Mouse (Mus musculus) midbrain, embryonic 12.5 days (tissue): ENCODE measurements around the gene Mtnr1a. TPM values are rescaled to one million over a fixed set of nuclear protein-coding genes. Genes with fewer than 3 reads are reported as not detected.

ENCODE experiments used
- ATAC-seq: fragments of 200-750 bp; cut with Nextera tagmentation; 2 replicates; pipeline ENCODE4 v1.8.0; 2017; ENCODE audit warnings: low read depth, moderate TSS enrichment, moderate library complexity; ENCODE audit not compliant: low FRiP score
- H3K27ac ChIP-seq: fragments of 300-500 bp; sonication (generic); replicated peaks from 2 replicates; pipeline ENCODE4 v1.5.1; 2016; ENCODE audit warnings: mild to moderate bottlenecking
- H3K27me3 ChIP-seq: fragments of 300-500 bp; sonication (generic); 2 replicates; pipeline ENCODE4 v1.6.1; 2016; ENCODE audit warnings: mild to moderate bottlenecking
- H3K36me3 ChIP-seq: fragments of 300-500 bp; sonication (generic); 2 replicates; pipeline ENCODE4 v1.6.1; 2016
- H3K4me1 ChIP-seq: fragments of 300-500 bp; sonication (generic); 2 replicates; pipeline ENCODE4 v1.6.1; 2016
- H3K4me2 ChIP-seq: fragments of 300-500 bp; sonication (generic); replicated peaks from 2 replicates; pipeline ENCODE4 v1.6.1; 2016; ENCODE audit warnings: mild to moderate bottlenecking, moderate library complexity
- H3K4me3 ChIP-seq: fragments of 300-500 bp; sonication (generic); 2 replicates; pipeline ENCODE4 v1.5.1; 2016; ENCODE audit warnings: mild to moderate bottlenecking
- H3K9ac ChIP-seq: fragments of 300-500 bp; sonication (generic); replicated peaks from 2 replicates; pipeline ENCODE4 v1.6.1; 2016; ENCODE audit warnings: mild to moderate bottlenecking, moderate library complexity
- H3K9me3 ChIP-seq: fragments of 300-500 bp; sonication (generic); 2 replicates; pipeline ENCODE4 v1.6.1; 2016; ENCODE audit warnings: mild to moderate bottlenecking
- WGBS: fragments of 180-500 bp; shearing (Covaris S2); methylation state at CpG from one replicate; pipeline ENCODE4 v1.1.7; 2016; 5-methylcytosine and 5-hydroxymethylcytosine counted together
- polyA plus RNA-seq: library from polyadenylated mRNA; unstranded; fragments of >200 nt; fragmentation: Nextera tagmentation; extraction: Ambion mirVana; gene quantifications from 2 replicates; pipeline ENCODE4 v1.2.1, GENCODE M21; 2016

The Mtnr1a gene
- polyA plus RNA-seq, 1 experiment from 2014 or later: 0.11 TPM

DNA sequence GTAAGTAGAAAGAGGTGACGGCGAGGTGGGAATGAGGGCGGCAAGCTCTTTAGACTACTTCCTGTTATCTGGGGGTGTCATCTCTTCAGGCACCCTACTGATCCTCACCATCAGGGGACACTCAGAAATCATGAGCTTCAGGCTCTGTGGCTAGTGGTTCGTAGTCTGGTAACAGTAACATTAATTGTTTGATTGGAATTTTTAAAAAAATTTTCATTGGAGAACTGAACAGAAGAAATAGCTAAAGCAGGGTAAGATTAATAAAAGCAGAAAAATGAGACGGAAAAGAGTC lies 41.8 kb downstream of the Mtnr1a start:
- 45% methylated on average over 5 of the region's 5 CpGs for WGBS
- Histone ChIP-seq H3K36me3 (no peaks in the 10 kb centered on the region), H3K27ac (no peak overlapping the region), H3K4me3 (peak overlapping the region; percentile 30; the same call in 1 of the 2 replicates), H3K9me3 (no peaks in the 10 kb centered on the region), H3K4me2 (peak overlapping the region; percentile 48; the same call in 1 of the 2 replicates), H3K27me3 (peaks cover 11% of the 10 kb centered on the region), H3K9ac (no peak overlapping the region), H3K4me1 (peaks cover 18% of the 10 kb centered on the region)
- ATAC-seq: no peak

GRCm38 (mm10) chr8:45111820-45112219 lies 42.9 kb downstream of the Mtnr1a start:
- Histone ChIP-seq H3K9me3 (no peaks in the 10 kb centered on the region), H3K4me1 (peaks cover 18% of the 10 kb centered on the region), H3K4me3 (no peak overlapping the region), H3K9ac (no peak overlapping the region), H3K27me3 (peaks cover 11% of the 10 kb centered on the region), H3K36me3 (no peaks in the 10 kb centered on the region), H3K27ac (no peak overlapping the region), H3K4me2 (no peak overlapping the region)
- ATAC-seq: no peak
- WGBS: 82% methylated on average over 5 of the region's 5 CpGs

GRCm38 (mm10) chr8:45117588-45117987 lies 48.7 kb downstream of the Mtnr1a start:
- H3K27me3 ChIP-seq: no peaks in the 10 kb centered on the region
- no peak overlapping the region for H3K4me2 ChIP-seq
- WGBS: 83% methylated on average over 3 of the region's 3 CpGs

GRCm38 (mm10) chr8:45125680-45126079 lies 56.7 kb downstream of the Mtnr1a start:
- Histone ChIP-seq H3K4me1 (no peaks in the 10 kb centered on the region), H3K27ac (no peak overlapping the region), H3K4me2 (no peak overlapping the region), H3K9me3 (no peaks in the 10 kb centered on the region), H3K27me3 (no peaks in the 10 kb centered on the region), H3K36me3 (no peaks in the 10 kb centered on the region), H3K9ac (no peak overlapping the region), H3K4me3 (no peak overlapping the region)
- 78% methylated on average over 5 of the region's 5 CpGs for WGBS
- ATAC-seq: no peak

More at GRCm38 (mm10) chr8:45117588-45117987, 48.7 kb downstream of the Mtnr1a start:
- Histone ChIP-seq H3K4me3 (no peak overlapping the region), H3K9me3 (no peaks in the 10 kb centered on the region), H3K27ac (no peak overlapping the region), H3K4me1 (no peaks in the 10 kb centered on the region), H3K36me3 (no peaks in the 10 kb centered on the region), H3K9ac (no peak overlapping the region)
- no peak for ATAC-seq

Other genes with a start within 250 kb of the Mtnr1a start
- 18.5 and 18.9 TPM in 2 replicates for gene Fat1, start 133.7 kb upstream of the Mtnr1a start, polyA plus RNA-seq
- not detected in 2 replicates for gene F11, start 192.9 kb downstream of the Mtnr1a start, polyA plus RNA-seq
- gene Klkb1, start 225.7 kb downstream of the Mtnr1a start, polyA plus RNA-seq: not detected in 2 replicates
- gene Gm45753, start 239.3 kb downstream of the Mtnr1a start, polyA plus RNA-seq: not detected in 2 replicates